Mouse (Mus musculus) small intestine, adult 2 months (tissue): ENCODE results near the gene Cchcr1.

Source experiments
- CTCF ChIP-seq: fragments of 200-500 bp; IDR thresholded peaks from 2 replicates; pipeline ENCODE4 v1.5.1; 2012; ENCODE audit warnings: low read depth, mild to moderate bottlenecking, control low read depth, inconsistent platforms, low read length, moderate library complexity, mixed read lengths; ENCODE audit not compliant: insufficient replicate concordance, insufficient read length; ENCODE audit errors: extremely low read depth
- POLR2A ChIP-seq: fragments of 200-500 bp; IDR thresholded peaks from 2 replicates; pipeline ENCODE4 v1.6.1; 2012; ENCODE audit warnings: low read depth, mild to moderate bottlenecking, control low read depth, inconsistent platforms, low read length, moderate library complexity

- no peak for TF ChIP-seq POLR2A
- TF ChIP-seq CTCF, result no peak
Measured at GRCm38 (mm10) chr17:35516652-35517500, at the start of gene Cchcr1, which contains the start of gene Tcf19.
